Mouse (Mus musculus): Measurements from ENCODE around the gene Gstp2.
"Not testable (repeated sequence)": the region's sequence is repeated elsewhere in the genome, so short reads cannot be mapped to it uniquely, and the experiment has no call there.

Gene Gstp2

GRCm38 (mm10) chr19:4070311-4070710 is 24.5 kb upstream of the Gstp2 start:
- DNase-seq (ENCODE audit: low spot score in 2 of 2) = no peak

GRCm38 (mm10) chr19:4068717-4069410 is 23.0 kb upstream of the Gstp2 start:
- DNase-seq (ENCODE audit: low spot score in 2 of 2) = no peak

GRCm38 (mm10) chr19:4068242-4068641 is 22.4 kb upstream of the Gstp2 start:
- not testable (repeated sequence) for DNase-seq (ENCODE audit: low spot score in 2 of 2)

- DNase-seq (ENCODE audit: low spot score in 2 of 2) = no peak
These were observed 21.1 kb upstream of the Gstp2 start for GRCm38 (mm10) chr19:4066877-4067276.

GRCm38 (mm10) chr19:4066280-4066679 is 20.5 kb upstream of the Gstp2 start:
- DNase-seq (ENCODE audit: low spot score in 2 of 2) = no peak

- DNase-seq (ENCODE audit: low spot score in 2 of 2) = not testable (repeated sequence)
These were observed 18.7 kb upstream of the Gstp2 start for GRCm38 (mm10) chr19:4064501-4064900.

- DNase-seq (ENCODE audit: low spot score in 2 of 2) = not testable (repeated sequence)
These were observed 17.5 kb upstream of the Gstp2 start for GRCm38 (mm10) chr19:4063357-4063756.

GRCm38 (mm10) chr19:4060899-4061465 is 15.2 kb upstream of the Gstp2 start:
- no peak for DNase-seq (ENCODE audit: low spot score in 2 of 2)

GRCm38 (mm10) chr19:4060044-4060898 is 14.4 kb upstream of the Gstp2 start:
- not testable (repeated sequence) for DNase-seq (ENCODE audit: low spot score in 2 of 2)

GRCm38 (mm10) chr19:4059069-4059740 is 13.4 kb upstream of the Gstp2 start, which contains the start of gene Gstp3:
Gstp3 (minus strand) TSS chr19:4059569.
- DNase-seq (ENCODE audit: low spot score in 2 of 2) = no peak

GRCm38 (mm10) chr19:4058581-4058980 is 12.8 kb upstream of the Gstp2 start:
- no peak for DNase-seq (ENCODE audit: low spot score in 2 of 2)

GRCm38 (mm10) chr19:4057962-4058361 is 12.1 kb upstream of the Gstp2 start:
- DNase-seq (ENCODE audit: low spot score in 2 of 2) = no peak

GRCm38 (mm10) chr19:4057389-4057788 is 11.6 kb upstream of the Gstp2 start:
- no peak for DNase-seq (ENCODE audit: low spot score in 2 of 2)

GRCm38 (mm10) chr19:4056727-4057126 is 10.9 kb upstream of the Gstp2 start:
- no peak for DNase-seq (ENCODE audit: low spot score in 2 of 2)

GRCm38 (mm10) chr19:4055947-4056693 is 10.3 kb upstream of the Gstp2 start:
- DNase-seq (ENCODE audit: low spot score in 2 of 2) = no peak

GRCm38 (mm10) chr19:4055216-4055946 is 9.6 kb upstream of the Gstp2 start:
- no peak for DNase-seq (ENCODE audit: low spot score in 2 of 2)

GRCm38 (mm10) chr19:4054613-4055012 is 8.8 kb upstream of the Gstp2 start:
- DNase-seq (ENCODE audit: low spot score in 2 of 2) = no peak

GRCm38 (mm10) chr19:4052516-4053030 is 6.8 kb upstream of the Gstp2 start:
- DNase-seq (ENCODE audit: low spot score in 2 of 2) = no peak

GRCm38 (mm10) chr19:4051741-4052515 is 6.1 kb upstream of the Gstp2 start:
- peak in 1 of 2 experiments; percentile 28 for DNase-seq (ENCODE audit: low spot score in 2 of 2)

GRCm38 (mm10) chr19:4051016-4051415 is 5.2 kb upstream of the Gstp2 start:
- no peak for DNase-seq (ENCODE audit: low spot score in 2 of 2)

Data from frontal cortex, postnatal 14 days (tissue).